Mouse (Mus musculus): ENCODE measurements around the gene Serpinc1.

DNA sequence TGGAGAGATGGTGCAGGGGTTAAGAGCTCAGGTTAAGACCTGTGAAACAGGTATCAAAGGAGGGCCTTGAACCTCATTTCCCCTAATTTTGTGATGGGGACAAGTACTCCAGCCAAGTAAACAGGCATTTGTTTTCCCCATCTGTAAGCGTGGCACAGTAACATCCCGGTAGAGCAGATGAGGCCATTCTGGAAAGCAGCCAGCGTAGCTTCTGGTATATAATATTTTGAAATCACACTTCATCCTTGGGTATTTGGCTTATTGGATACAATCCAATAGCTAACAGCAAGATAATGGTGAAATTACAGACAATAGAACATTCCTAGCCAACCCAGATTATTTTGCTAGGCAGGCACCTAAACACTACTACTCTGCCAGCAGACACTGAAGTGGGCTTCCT, 4.5 kb downstream of the Serpinc1 start:
- no peak for TF ChIP-seq CTCF (conservative IDR thresholded peaks at IDR 0.05; ENCODE audit: insufficient read depth, insufficient read length, low read depth, low read length)
- no peak for TF ChIP-seq POLR2A (IDR thresholded peaks at IDR 0.05; ENCODE audit: low read depth, low read length)
